Comparison of ENCODE assay signal across 23 mouse cellular contexts in the genomic region with DNA sequence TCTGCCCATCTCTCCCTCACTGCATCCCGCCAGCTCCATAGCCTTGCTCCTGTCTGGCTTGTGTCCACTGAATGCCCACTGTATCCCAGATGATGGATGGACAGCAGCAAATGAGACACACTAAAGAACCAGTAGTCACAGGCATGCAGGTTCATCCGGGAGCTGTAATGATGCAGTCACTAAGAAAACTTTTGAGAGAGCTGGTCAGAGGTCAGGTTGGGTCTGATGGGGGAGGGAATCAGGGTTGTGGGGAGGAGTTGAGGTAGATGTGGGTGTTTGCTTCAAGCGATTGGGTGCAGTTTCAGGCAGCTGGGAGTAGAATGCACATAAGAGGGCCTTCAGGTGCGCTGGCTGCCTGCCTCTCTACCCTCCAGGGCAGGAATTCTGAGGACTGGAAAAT. TPM values are rescaled to one million over a fixed set of nuclear protein-coding genes. Genes with fewer than 3 reads are reported as not detected.
DNase-seq lines count a peak whose midpoint lies in the region; ATAC-seq and TF ChIP-seq lines count a peak whose summit lies in the region.
"Had no signal": no experiment of that assay in that cellular context is flagged by ENCODE, and none has a peak within 500 bp of the region (broad histone marks: within the 10 kb centered on the region; RNA-seq: fewer than 3 reads in every experiment).

No protein-coding gene starts in this region.

- ATAC-seq in kidney, embryonic 14.5 days (ENCODE audit: low FRiP score, low TSS enrichment), result no peak
- ATAC-seq in kidney, postnatal 0 days (replicated peaks; ENCODE audit: low FRiP score, low read depth), result no peak
- ATAC-seq in liver, embryonic 13.5 days (ENCODE audit: low read depth), result no peak
- ATAC-seq in stomach, embryonic 15.5 days (ENCODE audit: insufficient read depth, low FRiP score, low read depth), result peak; percentile 20; the same call in 1 of the 2 replicates
- no peak for ATAC-seq in forebrain, postnatal 0 days
- ATAC-seq in forebrain, embryonic 13.5 days, result no peak
- ATAC-seq: activated CD4-positive, CD25-positive, alpha-beta regulatory T cell, adult 4 months had no signal

- H3K9me3 ChIP-seq in kidney, embryonic 14.5 days (ENCODE audit: control insufficient read depth, low read length), result no peaks in the 10 kb centered on the region
- no peaks in the 10 kb centered on the region for H3K9me3 ChIP-seq in kidney, postnatal 0 days (replicated peaks; ENCODE audit: low read length)
- no peaks in the 10 kb centered on the region for H3K9me3 ChIP-seq in liver, embryonic 13.5 days (replicated peaks)
- H3K9me3 ChIP-seq in stomach, embryonic 15.5 days, result no peaks in the 10 kb centered on the region
- no peaks in the 10 kb centered on the region for H3K9me3 ChIP-seq in forebrain, postnatal 0 days (ENCODE audit: low read length)
- H3K9me3 ChIP-seq in forebrain, embryonic 13.5 days (replicated peaks), result no peaks in the 10 kb centered on the region
- H3K9me3 ChIP-seq: heart, embryonic 15.5 days; hindbrain, embryonic 13.5 days; limb, embryonic 13.5 days; midbrain, embryonic 10.5 days; neural tube, embryonic 15.5 days had no signal

- H3K4me2 ChIP-seq in kidney, embryonic 14.5 days (replicated peaks; ENCODE audit: low read depth, low read length), result no peak overlapping the region
- no peak overlapping the region for H3K4me2 ChIP-seq in kidney, postnatal 0 days (ENCODE audit: low read length)
- no peak overlapping the region for H3K4me2 ChIP-seq in liver, embryonic 13.5 days
- H3K4me2 ChIP-seq in stomach, embryonic 15.5 days, result no peak overlapping the region
- no peak overlapping the region for H3K4me2 ChIP-seq in forebrain, postnatal 0 days (ENCODE audit: low read depth)
- H3K4me2 ChIP-seq in forebrain, embryonic 13.5 days, result no peak overlapping the region
- H3K4me2 ChIP-seq: heart, embryonic 15.5 days; hindbrain, embryonic 13.5 days; limb, embryonic 13.5 days; neural tube, embryonic 15.5 days had no signal

- no peaks in the 10 kb centered on the region for H3K27me3 ChIP-seq in kidney, embryonic 14.5 days (ENCODE audit: control insufficient read depth, insufficient read depth, low read length)
- H3K27me3 ChIP-seq in kidney, postnatal 0 days (ENCODE audit: insufficient read depth, low read length), result no peaks in the 10 kb centered on the region
- H3K27me3 ChIP-seq in liver, embryonic 13.5 days, result no peaks in the 10 kb centered on the region
- no peaks in the 10 kb centered on the region for H3K27me3 ChIP-seq in stomach, embryonic 15.5 days (replicated peaks)
- H3K27me3 ChIP-seq in forebrain, postnatal 0 days (ENCODE audit: insufficient read depth, low read length), result no peaks in the 10 kb centered on the region
- H3K27me3 ChIP-seq in forebrain, embryonic 13.5 days, result no peaks in the 10 kb centered on the region
- H3K27me3 ChIP-seq: heart, embryonic 15.5 days; hindbrain, embryonic 13.5 days; limb, embryonic 13.5 days; neural tube, embryonic 15.5 days had no signal

- H3K9ac ChIP-seq in kidney, embryonic 14.5 days (ENCODE audit: low read depth, low read length), result no peak overlapping the region
- H3K9ac ChIP-seq in kidney, postnatal 0 days (ENCODE audit: low read depth, low read length), result no peak overlapping the region
- no peak overlapping the region for H3K9ac ChIP-seq in liver, embryonic 13.5 days
- H3K9ac ChIP-seq in stomach, embryonic 15.5 days, result no peak overlapping the region
- H3K9ac ChIP-seq in forebrain, postnatal 0 days, result no peak overlapping the region
- H3K9ac ChIP-seq in forebrain, embryonic 13.5 days, result no peak overlapping the region
- H3K9ac ChIP-seq: heart, embryonic 15.5 days; hindbrain, embryonic 13.5 days; limb, embryonic 13.5 days; neural tube, embryonic 15.5 days had no signal

- H3K4me3 ChIP-seq in kidney, embryonic 14.5 days (ENCODE audit: low read length), result no peak overlapping the region
- H3K4me3 ChIP-seq in kidney, postnatal 0 days (replicated peaks; ENCODE audit: low read depth, low read length), result no peak overlapping the region
- no peak overlapping the region for H3K4me3 ChIP-seq in liver, embryonic 13.5 days (replicated peaks)
- H3K4me3 ChIP-seq in stomach, embryonic 15.5 days (replicated peaks), result no peak overlapping the region
- H3K4me3 ChIP-seq in forebrain, postnatal 0 days (ENCODE audit: low read depth, low read length), result no peak overlapping the region
- no peak overlapping the region for H3K4me3 ChIP-seq in forebrain, embryonic 13.5 days
- H3K4me3 ChIP-seq: heart, embryonic 15.5 days; hindbrain, embryonic 13.5 days; layer of hippocampus, adult 2 months; limb, embryonic 13.5 days; midbrain, embryonic 10.5 days; neural tube, embryonic 15.5 days had no signal

- no peaks in the 10 kb centered on the region for H3K4me1 ChIP-seq in kidney, embryonic 14.5 days (ENCODE audit: control insufficient read depth, insufficient read depth, low read length)
- H3K4me1 ChIP-seq in kidney, postnatal 0 days (replicated peaks; ENCODE audit: insufficient read depth, low read length), result no peaks in the 10 kb centered on the region
- H3K4me1 ChIP-seq in liver, embryonic 13.5 days (replicated peaks), result peaks cover 4% of the 10 kb centered on the region; the same call in 1 of the 2 replicates
- H3K4me1 ChIP-seq in stomach, embryonic 15.5 days, result 0 out of 2 replicates have a peak, but pooled peaks cover 2% of the 10 kb centered on the region
- no peaks in the 10 kb centered on the region for H3K4me1 ChIP-seq in forebrain, postnatal 0 days (ENCODE audit: insufficient read depth)
- H3K4me1 ChIP-seq in forebrain, embryonic 13.5 days, result no peaks in the 10 kb centered on the region
- H3K4me1 ChIP-seq: heart, embryonic 15.5 days; hindbrain, embryonic 13.5 days; limb, embryonic 13.5 days; midbrain, embryonic 10.5 days; neural tube, embryonic 15.5 days had no signal

- H3K36me3 ChIP-seq in kidney, embryonic 14.5 days (ENCODE audit: control insufficient read depth, insufficient read depth, low read length), result no peaks in the 10 kb centered on the region
- no peaks in the 10 kb centered on the region for H3K36me3 ChIP-seq in kidney, postnatal 0 days (ENCODE audit: insufficient read depth, low read length)
- no peaks in the 10 kb centered on the region for H3K36me3 ChIP-seq in liver, embryonic 13.5 days
- H3K36me3 ChIP-seq in stomach, embryonic 15.5 days, result no peaks in the 10 kb centered on the region
- no peaks in the 10 kb centered on the region for H3K36me3 ChIP-seq in forebrain, postnatal 0 days (ENCODE audit: insufficient read depth)
- no peaks in the 10 kb centered on the region for H3K36me3 ChIP-seq in forebrain, embryonic 13.5 days (ENCODE audit: poor library complexity, severe bottlenecking)
- H3K36me3 ChIP-seq: heart, embryonic 15.5 days; hindbrain, embryonic 13.5 days; limb, embryonic 13.5 days; midbrain, embryonic 10.5 days; neural tube, embryonic 15.5 days had no signal

- H3K27ac ChIP-seq in kidney, embryonic 14.5 days (ENCODE audit: low read depth, low read length), result no peak overlapping the region
- peak overlapping the region; percentile 54; the same call in 1 of the 2 replicates for H3K27ac ChIP-seq in kidney, postnatal 0 days
- peak overlapping the region; percentile 73 for H3K27ac ChIP-seq in liver, embryonic 13.5 days
- no peak overlapping the region; the same call in 1 of the 2 replicates for H3K27ac ChIP-seq in stomach, embryonic 15.5 days
- H3K27ac ChIP-seq in forebrain, postnatal 0 days (ENCODE audit: low read depth, low read length), result no peak overlapping the region
- no peak overlapping the region for H3K27ac ChIP-seq in forebrain, embryonic 13.5 days
- H3K27ac ChIP-seq: heart, embryonic 15.5 days; hindbrain, embryonic 13.5 days; layer of hippocampus, adult 2 months; limb, embryonic 13.5 days; macrophage; midbrain, embryonic 10.5 days; neural tube, embryonic 15.5 days had no signal

- 56% methylated on average over 4 of the region's 4 CpGs for WGBS in kidney, embryonic 14.5 days
- 58% methylated on average over 4 of the region's 4 CpGs for WGBS in kidney, postnatal 0 days
- 42% methylated on average over 4 of the region's 4 CpGs for WGBS in liver, embryonic 13.5 days (ENCODE audit: insufficient replicate concordance)
- 41% methylated on average over 4 of the region's 4 CpGs for WGBS in stomach, embryonic 15.5 days
- WGBS in forebrain, postnatal 0 days, result 74% methylated on average over 4 of the region's 4 CpGs
- WGBS in forebrain, embryonic 13.5 days, result 80% methylated on average over 4 of the region's 4 CpGs

- peak; percentile 73 for DNase-seq in kidney, adult 11 months
- DNase-seq in kidney, postnatal 0 days (ENCODE audit: low spot score), result no peak
- DNase-seq in liver, embryonic 13.5 days, result no peak
- no peak for DNase-seq in lung, postnatal 14 days
- no peak for DNase-seq in forebrain, postnatal 0 days
- DNase-seq: adrenal gland, adult 8-10 months; cerebellum, adult 18-20 months; cerebellum, postnatal 14 days; heart, postnatal 36 days; layer of hippocampus, postnatal 36 days; right cerebral cortex, adult 18-20 months; thymus, postnatal 14 days had no signal

- TF ChIP-seq CTCF in kidney, postnatal 0 days (IDR thresholded peaks at IDR 0.05; ENCODE audit: low read depth), result no peak
- TF ChIP-seq CTCF in forebrain, postnatal 0 days (IDR thresholded peaks at IDR 0.05; ENCODE audit: low read depth), result no peak

RNA-seq across cellular contexts. Expression of a gene that starts 21.8 kb away (rescaled TPM):
- 2.6 and 3.3 TPM in 2 replicates for polyA plus RNA-seq in kidney, embryonic 14.5 days (2014; fragmentation: Nextera tagmentation; extraction: Ambion mirVana)
- polyA plus RNA-seq in kidney, postnatal 0 days (2015; fragmentation: Nextera tagmentation; extraction: Ambion mirVana), result 2.6 and 3.0 TPM in 2 replicates
- polyA plus RNA-seq in liver, embryonic 13.5 days (2015; fragmentation: Nextera tagmentation; extraction: Ambion mirVana), result 0.22 and 0.30 TPM in 2 replicates
- 2.1 and 2.3 TPM in 2 replicates for polyA plus RNA-seq in stomach, embryonic 15.5 days (2015; fragmentation: Nextera tagmentation; extraction: Ambion mirVana)
- 27.0 and 29.0 TPM in 2 replicates for total RNA-seq in forebrain, postnatal 0 days (2014; rRNA removed)
- polyA plus RNA-seq in forebrain, postnatal 0 days (2015; fragmentation: Nextera tagmentation; extraction: Ambion mirVana), result 4.9 and 8.8 TPM in 2 replicates
- polyA plus RNA-seq in forebrain, embryonic 13.5 days (2015; fragmentation: Nextera tagmentation; extraction: Ambion mirVana), result 4.1 and 4.9 TPM in 2 replicates
- polyA plus RNA-seq: macrophage had no signal

Comparison
In these comparisons a context has a peak if more than half of its experiments do, and no peak if none do; other contexts are left out.
1. H3K27ac ChIP-seq: peak in kidney, postnatal 0 days (single experiment) and liver, embryonic 13.5 days (single experiment); none in kidney, embryonic 14.5 days (single experiment), stomach, embryonic 15.5 days (single experiment), forebrain, postnatal 0 days (single experiment) and forebrain, embryonic 13.5 days (single experiment).